In the genomic region with DNA sequence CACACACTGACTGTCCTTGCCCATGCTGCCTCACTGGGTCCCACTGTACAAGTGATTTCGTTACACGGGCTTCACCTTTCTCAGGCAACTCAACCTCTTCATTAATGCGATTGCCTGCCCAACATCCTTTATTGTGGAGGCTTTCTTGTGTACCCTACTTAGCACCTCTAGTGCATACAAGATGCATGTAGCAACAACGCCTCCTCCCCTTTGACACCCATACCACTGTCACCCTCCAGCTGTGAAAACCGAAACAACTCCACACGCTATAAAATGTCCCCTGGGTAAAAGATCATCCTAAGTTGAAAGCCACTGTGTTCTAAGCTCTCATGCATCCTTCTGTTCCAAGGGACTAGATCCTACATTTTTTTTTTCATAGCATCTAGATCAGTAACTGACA, we compare ENCODE assay signal across 22 mouse cellular contexts. TPM values are rescaled to one million over a fixed set of nuclear protein-coding genes. Genes with fewer than 3 reads are reported as not detected.
A peak's percentile ranks its signal among the peaks of the same experiment; 100 is the strongest.
DNase-seq lines count a peak whose midpoint lies in the region; ATAC-seq and TF ChIP-seq lines count a peak whose summit lies in the region.
"Had no signal": no experiment of that assay in that cellular context is flagged by ENCODE, and none has a peak within 500 bp of the region (broad histone marks: within the 10 kb centered on the region; RNA-seq: fewer than 3 reads in every experiment).

No protein-coding gene starts in this region.

- no peak for DNase-seq in spleen, adult 2 months (ENCODE audit: low read depth in 1 of 2, low spot score in 2 of 2)
- DNase-seq in spleen, adult 18-20 months, result no peak
- DNase-seq in natural killer cell, adult 2 months (ENCODE audit: low spot score in 2 of 2), result peak; percentile 55 to 76
- no peak for DNase-seq in B cell, adult 2 months
- DNase-seq: adrenal gland, adult 2 months; adrenal gland, postnatal 10 days; adrenal gland, postnatal 25 days; cerebellum, adult 11 months; cerebellum, adult 18-20 months; cerebellum, adult 8-10 months; cerebellum, adult 9-11 months; cerebellum, postnatal 14 days; cerebellum, postnatal 36 days; embryo, embryonic 11 days; forebrain, postnatal 0 days had no signal

- H3K4me3 ChIP-seq in spleen, adult 2 months (ENCODE audit: extremely low read depth, insufficient read depth, insufficient read length), result no peak overlapping the region
- H3K4me3 ChIP-seq: embryonic facial prominence, embryonic 13.5 days; embryonic facial prominence, embryonic 15.5 days; forebrain, embryonic 13.5 days; forebrain, embryonic 15.5 days had no signal

- H3K27ac ChIP-seq in spleen, adult 2 months (ENCODE audit: insufficient read depth, low read length), result 0 out of 2 replicates have a peak overlapping the region, but pooled peaks have one; percentile 6
- H3K27ac ChIP-seq: embryonic facial prominence, embryonic 13.5 days; embryonic facial prominence, embryonic 15.5 days; forebrain, embryonic 13.5 days; forebrain, embryonic 15.5 days had no signal

- no peaks in the 10 kb centered on the region for H3K27me3 ChIP-seq in spleen, adult 2 months (ENCODE audit: control insufficient read depth, insufficient read depth, low read length)
- H3K27me3 ChIP-seq: embryonic facial prominence, embryonic 13.5 days; embryonic facial prominence, embryonic 15.5 days; forebrain, embryonic 13.5 days; forebrain, embryonic 15.5 days had no signal

- peaks cover 6% of the 10 kb centered on the region; the same call in 1 of the 2 replicates for H3K4me1 ChIP-seq in spleen, adult 2 months (ENCODE audit: control insufficient read depth, insufficient read depth, insufficient read length)
- H3K4me1 ChIP-seq: embryonic facial prominence, embryonic 13.5 days; embryonic facial prominence, embryonic 15.5 days; forebrain, embryonic 13.5 days; forebrain, embryonic 15.5 days had no signal

- no peak for TF ChIP-seq POLR2A in spleen, adult 2 months (IDR thresholded peaks at IDR 0.05; ENCODE audit: low read depth, low read length)

- TF ChIP-seq CTCF in spleen, adult 2 months (IDR thresholded peaks at IDR 0.05; ENCODE audit: extremely low read depth, insufficient read depth, insufficient read length, insufficient replicate concordance), result no peak

- ATAC-seq in megakaryocyte, adult 5-6 weeks (ENCODE audit: poor library complexity, severe bottlenecking), result peak; percentile 63; the same call in 1 of the 2 replicates
- no peak for ATAC-seq in erythroblast, adult 5-6 weeks (replicated peaks; ENCODE audit: low FRiP score, poor library complexity, severe bottlenecking)
- ATAC-seq: forebrain, embryonic 13.5 days; forebrain, embryonic 15.5 days; forebrain, postnatal 0 days had no signal

- WGBS in spleen, adult 2 months, result 82% methylated on average over 6 of the region's 6 CpGs

- no peaks in the 10 kb centered on the region for H3K36me3 ChIP-seq in spleen, adult 2 months (ENCODE audit: control insufficient read depth, insufficient read depth, low read length)
- H3K36me3 ChIP-seq: embryonic facial prominence, embryonic 13.5 days; embryonic facial prominence, embryonic 15.5 days; forebrain, embryonic 15.5 days had no signal

RNA-seq across cellular contexts. Expression of a gene that starts 9.5 kb away (rescaled TPM):
- 4.2 TPM in 2 replicates for polyA plus RNA-seq in spleen, adult 2 months (2012; rRNA removed)
- 2.8 and 5.3 TPM in 2 replicates for total RNA-seq in megakaryocyte, adult 5-6 weeks (2015)
- 2.0 and 4.2 TPM in 2 replicates for total RNA-seq in megakaryocyte, adult 5-6 weeks (2017)
- 0.63 TPM in 1 of 2 replicates, not detected in the other for total RNA-seq in erythroblast, adult 5-6 weeks (2015; ENCODE audit: low replicate concordance)
- 0.68 and 1.4 TPM in 2 replicates for total RNA-seq in erythroblast, adult 5-6 weeks (2017; ENCODE audit: low replicate concordance)
- total RNA-seq: adrenal gland, postnatal 25 days; forebrain, postnatal 0 days had no signal
- polyA plus RNA-seq: adrenal gland, adult 2 months; forebrain, embryonic 11.5 days; forebrain, embryonic 15.5 days had no signal

Comparison
In these comparisons a context has a peak if more than half of its experiments do, and no peak if none do; other contexts are left out.
1. DNase-seq: peak in natural killer cell, adult 2 months (2 of 2); none in spleen, adult 2 months (0 of 2), spleen, adult 18-20 months (0 of 2) and B cell, adult 2 months (0 of 2).